Mouse (Mus musculus) heart, embryonic 10.5 days (tissue): ENCODE data around the gene Tmprss12. TPM values are rescaled to one million over a fixed set of nuclear protein-coding genes. Genes with fewer than 3 reads are reported as not detected.

Experiments
- polyA plus RNA-seq: library from polyadenylated mRNA; unstranded; fragments of >200 nt; fragmentation: Nextera tagmentation; extraction: Ambion mirVana; gene quantifications from 2 replicates; pipeline ENCODE4 v1.2.1, GENCODE M21; 2016

Tmprss12 gene
- polyA plus RNA-seq, 1 experiment from 2014 or later = not detected

Other genes starting within 250 kb of the Tmprss12 start
- gene Dip2b, start 242.2 kb upstream of the Tmprss12 start, polyA plus RNA-seq = 12.2 and 14.0 TPM in 2 replicates
- gene Atf1, start 53.0 kb upstream of the Tmprss12 start, polyA plus RNA-seq = 36.0 and 36.1 TPM in 2 replicates
- gene Mettl7a1, start 23.3 kb downstream of the Tmprss12 start, polyA plus RNA-seq = 3.0 and 3.6 TPM in 2 replicates
- gene Mettl7a3, start 54.1 kb downstream of the Tmprss12 start, polyA plus RNA-seq = not detected in 2 replicates
- gene Methig1, start 72.3 kb downstream of the Tmprss12 start, polyA plus RNA-seq = 0.33 TPM in 1 of 2 replicates, not detected in the other
- not detected in 2 replicates for gene Mettl7a2, start 72.4 kb downstream of the Tmprss12 start, polyA plus RNA-seq
- not detected in 2 replicates for gene Higd1c, start 83.7 kb downstream of the Tmprss12 start, polyA plus RNA-seq
- gene Gm5475, start 141.3 kb downstream of the Tmprss12 start, polyA plus RNA-seq = not detected in 2 replicates
- 20.4 and 24.5 TPM in 2 replicates for gene Slc11a2, start 144.2 kb downstream of the Tmprss12 start, polyA plus RNA-seq
- gene Letmd1, start 188.2 kb downstream of the Tmprss12 start, polyA plus RNA-seq = 21.1 and 27.9 TPM in 2 replicates
- gene Csrnp2, start 214.7 kb downstream of the Tmprss12 start, polyA plus RNA-seq = 11.6 and 13.6 TPM in 2 replicates